Mouse (Mus musculus) lung, adult 18-20 months (tissue): ENCODE data around the gene Neurog1.

Experiments used
- DNase-seq, 2 experiments: peaks; one replicate each; pipeline ENCODE4 v3.0.0; 2022; ENCODE audit warnings: mixed read lengths in 2 of 2

Gene Neurog1

GRCm38 (mm10) chr13:56251924-56252619 is at the start of gene Neurog1:
Gene Neurog1, minus strand, starts transcription at chr13:56252163.
- no peak for DNase-seq

GRCm38 (mm10) chr13:56299336-56299735 is 47.4 kb upstream of the Neurog1 start:
- DNase-seq, result no peak

GRCm38 (mm10) chr13:56296659-56297020 is 44.7 kb upstream of the Neurog1 start:
- no peak for DNase-seq

GRCm38 (mm10) chr13:56295943-56296658 is 44.1 kb upstream of the Neurog1 start, which contains the start of gene Cxcl14:
Gene Cxcl14, minus strand, starts transcription at chr13:56296551.
- DNase-seq, result peak; percentile 38 to 56

GRCm38 (mm10) chr13:56295586-56295942 is 43.6 kb upstream of the Neurog1 start:
- no peak for DNase-seq

GRCm38 (mm10) chr13:56294908-56295307 is 42.9 kb upstream of the Neurog1 start:
- DNase-seq, result no peak

GRCm38 (mm10) chr13:56289998-56290397 is 38.0 kb upstream of the Neurog1 start:
- DNase-seq, result no peak

- no peak for DNase-seq
These were observed 37.3 kb upstream of the Neurog1 start for GRCm38 (mm10) chr13:56289261-56289660.

GRCm38 (mm10) chr13:56288601-56289000 is 36.6 kb upstream of the Neurog1 start:
- no peak for DNase-seq

- no peak for DNase-seq
These were observed 35.1 kb upstream of the Neurog1 start for GRCm38 (mm10) chr13:56287091-56287490.

- DNase-seq, result no peak
These were observed 31.4 kb upstream of the Neurog1 start for GRCm38 (mm10) chr13:56283321-56283720.

- DNase-seq, result no peak
These were observed 28.4 kb upstream of the Neurog1 start for GRCm38 (mm10) chr13:56280356-56280755.

- peak; percentile 56 to 64 for DNase-seq
These were observed 27.5 kb upstream of the Neurog1 start for GRCm38 (mm10) chr13:56279439-56279838.

- no peak for DNase-seq
These were observed 23.2 kb upstream of the Neurog1 start for GRCm38 (mm10) chr13:56275171-56275570.

- no peak for DNase-seq
These were observed 18.2 kb upstream of the Neurog1 start for GRCm38 (mm10) chr13:56270124-56270523.

- no peak for DNase-seq
These were observed 15.4 kb upstream of the Neurog1 start for GRCm38 (mm10) chr13:56267396-56267795.

GRCm38 (mm10) chr13:56266435-56266834 is 14.5 kb upstream of the Neurog1 start:
- DNase-seq, result peak in 1 of 2 experiments; percentile 12

GRCm38 (mm10) chr13:56265661-56266060 is 13.7 kb upstream of the Neurog1 start:
- DNase-seq, result no peak

GRCm38 (mm10) chr13:56262269-56262668 is 10.3 kb upstream of the Neurog1 start:
- DNase-seq, result no peak

GRCm38 (mm10) chr13:56260344-56260780 is 8.4 kb upstream of the Neurog1 start:
- no peak for DNase-seq

- no peak for DNase-seq
These were observed 7.9 kb upstream of the Neurog1 start for GRCm38 (mm10) chr13:56259926-56260250.

- no peak for DNase-seq
These were observed 7.3 kb upstream of the Neurog1 start for GRCm38 (mm10) chr13:56259021-56259925.
